Mouse (Mus musculus) forebrain, embryonic 12.5 days (tissue): ENCODE data around the gene Gnb1. TPM values are rescaled to one million over a fixed set of nuclear protein-coding genes. Genes with fewer than 3 reads are reported as not detected.

Experiments used
- ATAC-seq: fragments of 200-750 bp; cut with Nextera tagmentation; 2 replicates; pipeline ENCODE4 v1.8.0; 2017; ENCODE audit warnings: moderate TSS enrichment; ENCODE audit not compliant: low FRiP score
- H3K27ac ChIP-seq: fragments of 300-500 bp; sonication (generic); 2 replicates; pipeline ENCODE4 v1.5.1; 2016; ENCODE audit warnings: mild to moderate bottlenecking
- H3K27me3 ChIP-seq: fragments of 300-500 bp; sonication (generic); 2 replicates; pipeline ENCODE4 v1.6.1; 2016; ENCODE audit warnings: mild to moderate bottlenecking
- H3K36me3 ChIP-seq: fragments of 300-500 bp; sonication (generic); replicated peaks from 2 replicates; pipeline ENCODE4 v1.6.1; 2016; ENCODE audit warnings: mild to moderate bottlenecking
- H3K4me1 ChIP-seq: fragments of 300-500 bp; sonication (generic); 2 replicates; pipeline ENCODE4 v1.6.1; 2016
- H3K4me2 ChIP-seq: fragments of 300-500 bp; sonication (generic); 2 replicates; pipeline ENCODE4 v1.6.1; 2016; ENCODE audit warnings: mild to moderate bottlenecking, moderate library complexity
- H3K4me3 ChIP-seq: fragments of 300-500 bp; sonication (generic); replicated peaks from 2 replicates; pipeline ENCODE4 v1.5.1; 2016; ENCODE audit warnings: mild to moderate bottlenecking
- H3K9ac ChIP-seq: fragments of 300-500 bp; sonication (generic); 2 replicates; pipeline ENCODE4 v1.6.1; 2016; ENCODE audit warnings: mild to moderate bottlenecking
- H3K9me3 ChIP-seq: fragments of 300-500 bp; sonication (generic); 2 replicates; pipeline ENCODE4 v1.6.1; 2016
- WGBS: fragments of 180-500 bp; shearing (Covaris S2); methylation state at CpG from one replicate; pipeline ENCODE4 v1.1.7; 2016; 5-methylcytosine and 5-hydroxymethylcytosine counted together
- polyA plus RNA-seq: library from polyadenylated mRNA; unstranded; fragments of >200 nt; fragmentation: Nextera tagmentation; extraction: Ambion mirVana; gene quantifications from 2 replicates; pipeline ENCODE4 v1.2.1, GENCODE M21; 2016

Gene Gnb1
- polyA plus RNA-seq, 1 experiment from 2014 or later: 667 TPM

DNA sequence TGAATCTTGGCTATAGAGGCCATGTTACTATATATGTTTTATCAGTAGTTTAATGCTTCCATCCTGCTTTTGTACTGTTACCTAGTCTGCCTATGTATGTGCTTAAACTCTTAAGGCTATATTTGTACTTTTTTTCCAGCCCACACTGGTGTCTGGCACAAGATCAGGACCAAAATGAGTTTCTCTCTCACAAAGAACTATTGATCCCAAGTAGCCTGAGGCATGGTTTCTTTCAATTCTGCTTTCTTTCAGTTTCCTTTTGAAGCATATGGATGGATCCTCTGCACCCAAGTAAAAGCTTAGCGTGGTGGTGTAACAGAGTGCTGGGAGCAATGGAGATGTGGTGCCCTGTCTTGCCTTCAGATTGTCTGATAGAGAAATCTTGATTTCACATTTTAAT, 19.8 kb downstream of the Gnb1 start:
- Histone ChIP-seq H3K27me3 (no peaks in the 10 kb centered on the region), H3K4me1 (peaks cover 6% of the 10 kb centered on the region; the same call in 1 of the 2 replicates), H3K9me3 (no peaks in the 10 kb centered on the region), H3K27ac (no peak overlapping the region), H3K4me2 (no peak overlapping the region), H3K36me3 (no peaks in the 10 kb centered on the region; the same call in 1 of the 2 replicates), H3K9ac (no peak overlapping the region), H3K4me3 (no peak overlapping the region)
- ATAC-seq: no peak
- WGBS: 63% methylated on average over 1 of the region's 1 CpGs

DNA sequence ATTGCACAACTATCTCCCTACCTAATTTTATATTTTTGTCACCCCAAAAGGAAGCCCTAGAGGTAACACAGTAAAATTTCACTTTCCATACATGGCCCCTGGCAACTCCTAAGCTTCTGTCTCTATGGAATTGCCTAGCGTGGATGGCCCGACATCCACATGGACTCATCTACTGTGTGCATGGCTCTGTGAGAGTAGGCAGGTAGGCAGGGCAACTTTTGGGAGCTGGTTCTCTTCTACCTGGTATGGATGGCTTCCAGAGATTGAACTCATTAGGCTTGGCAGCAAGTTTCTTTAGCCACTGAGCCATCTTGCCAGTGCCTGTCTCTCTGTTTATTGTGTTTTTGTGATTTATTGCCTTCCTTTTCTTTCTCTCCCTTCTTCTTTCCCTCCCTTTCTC, 23.6 kb downstream of the Gnb1 start:
- ATAC-seq: no peak
- Histone ChIP-seq H3K4me2 (no peak overlapping the region), H3K27ac (no peak overlapping the region), H3K4me1 (peaks cover 6% of the 10 kb centered on the region; the same call in 1 of the 2 replicates), H3K9ac (no peak overlapping the region), H3K9me3 (no peaks in the 10 kb centered on the region), H3K36me3 (peaks cover 3% of the 10 kb centered on the region), H3K27me3 (no peaks in the 10 kb centered on the region), H3K4me3 (no peak overlapping the region)
- WGBS: 100% methylated on average over 2 of the region's 2 CpGs

DNA sequence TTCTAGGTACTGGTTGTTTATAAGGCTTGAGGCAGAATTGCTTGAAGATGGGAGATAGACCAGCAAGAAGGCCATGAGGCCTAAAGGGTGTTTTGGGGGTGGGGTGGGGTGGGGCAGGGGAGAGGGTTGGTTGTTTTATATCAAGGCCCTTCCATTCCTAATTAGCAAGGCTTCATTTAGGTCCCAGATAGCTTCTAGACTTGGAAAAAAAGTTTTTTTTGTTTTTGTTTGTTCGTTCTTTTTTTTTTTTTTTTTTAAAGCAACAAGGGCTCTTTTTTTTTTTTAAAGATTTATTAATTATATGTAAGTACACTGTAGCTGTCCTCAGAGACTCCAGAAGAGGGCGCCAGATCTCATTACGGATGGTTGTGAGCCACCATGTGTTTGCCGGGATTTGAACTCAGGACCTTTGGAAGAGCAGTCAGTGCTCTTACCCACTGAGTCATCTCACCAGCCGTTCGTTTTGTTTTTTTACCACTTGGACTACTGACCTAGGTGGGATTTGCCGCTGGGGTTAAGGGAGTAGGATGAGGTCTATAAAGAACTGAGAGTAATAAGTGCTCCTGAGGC, 26.9 kb downstream of the Gnb1 start:
- Histone ChIP-seq H3K36me3 (peaks cover 11% of the 10 kb centered on the region), H3K9ac (no peak overlapping the region)
- 87% methylated on average over 7 of the region's 7 CpGs for WGBS

DNA sequence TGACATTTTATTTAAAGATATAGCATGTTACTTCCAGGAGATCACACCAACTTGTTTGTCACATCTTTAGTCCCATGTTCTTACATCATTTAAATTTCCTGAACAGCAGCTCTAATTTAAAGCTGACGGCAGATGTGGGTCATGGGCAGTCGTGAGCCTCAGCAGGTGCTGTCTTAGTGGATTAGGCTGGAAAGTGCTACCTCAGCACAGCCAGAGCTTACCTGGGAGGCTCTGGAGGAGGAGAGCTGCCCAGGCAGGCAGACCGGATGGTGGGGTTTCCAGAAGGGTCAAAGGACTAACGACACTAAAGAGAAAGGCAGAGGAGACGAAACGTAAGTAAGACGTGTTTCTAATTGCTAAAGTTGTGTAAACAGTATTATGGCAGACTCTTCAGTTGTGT, 31.2 kb downstream of the Gnb1 start:
- no peak for ATAC-seq
- no peaks in the 10 kb centered on the region for H3K4me1 ChIP-seq
- H3K4me3 ChIP-seq: no peak overlapping the region
- H3K36me3 ChIP-seq: peaks cover 11% of the 10 kb centered on the region
- 82% methylated on average over 7 of the region's 7 CpGs for WGBS
- H3K27ac ChIP-seq: no peak overlapping the region
- H3K9ac ChIP-seq: no peak overlapping the region
- H3K9me3 ChIP-seq: no peaks in the 10 kb centered on the region
- no peak overlapping the region for H3K4me2 ChIP-seq
- H3K27me3 ChIP-seq: no peaks in the 10 kb centered on the region

More for the DNA sequence above, 26.9 kb downstream of the Gnb1 start:
- H3K4me3 ChIP-seq: no peak overlapping the region
- H3K27me3 ChIP-seq: no peaks in the 10 kb centered on the region
- no peak overlapping the region for H3K27ac ChIP-seq
- H3K4me2 ChIP-seq: no peak overlapping the region
- no peak for ATAC-seq
- H3K9me3 ChIP-seq: no peaks in the 10 kb centered on the region
- no peaks in the 10 kb centered on the region for H3K4me1 ChIP-seq

DNA sequence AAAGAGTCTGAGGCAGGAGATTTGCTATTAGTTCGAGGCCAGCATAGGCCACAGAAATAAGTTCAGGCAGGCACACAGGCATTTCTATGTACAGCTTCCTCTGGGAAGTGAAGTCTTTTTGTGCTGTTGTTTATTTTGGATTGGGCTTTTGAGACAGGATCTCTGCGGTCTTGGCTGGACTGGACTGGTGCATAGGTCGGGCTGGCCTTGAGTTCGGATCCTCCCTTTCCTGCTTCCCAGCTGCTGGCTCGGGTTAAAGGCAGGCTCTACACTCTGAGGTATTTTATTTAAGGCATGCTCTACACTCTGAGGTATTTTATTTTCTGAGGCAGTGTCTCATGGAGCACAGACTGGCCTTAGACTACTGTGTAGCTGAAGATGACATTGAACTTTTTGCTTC, 34.6 kb downstream of the Gnb1 start:
- 92% methylated on average over 5 of the region's 5 CpGs for WGBS
- no peak for ATAC-seq
- Histone ChIP-seq H3K4me1 (no peaks in the 10 kb centered on the region), H3K9ac (no peak overlapping the region), H3K4me2 (no peak overlapping the region), H3K27ac (no peak overlapping the region), H3K9me3 (no peaks in the 10 kb centered on the region), H3K4me3 (no peak overlapping the region), H3K36me3 (peaks cover 42% of the 10 kb centered on the region), H3K27me3 (no peaks in the 10 kb centered on the region)

DNA sequence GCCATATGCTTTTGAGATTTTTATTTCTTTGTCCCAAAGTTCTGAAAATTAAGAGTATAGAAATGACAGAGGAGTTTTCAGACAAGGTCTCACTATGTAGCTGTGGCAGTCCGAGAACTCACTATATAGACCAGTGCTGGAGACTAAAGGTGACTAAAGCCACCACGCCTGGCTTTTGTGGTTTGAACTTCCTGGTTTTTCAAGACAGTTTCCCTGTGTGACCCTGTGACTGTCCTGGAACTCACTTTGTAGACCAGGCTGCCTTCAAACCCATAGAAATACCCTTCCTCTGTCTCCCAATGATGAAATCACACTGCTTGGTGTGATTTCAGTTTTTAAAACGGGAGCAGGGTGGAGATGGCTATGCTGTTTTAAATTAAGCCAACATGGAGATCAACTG, 38.1 kb downstream of the Gnb1 start:
- Histone ChIP-seq H3K9me3 (no peaks in the 10 kb centered on the region), H3K27ac (no peak overlapping the region), H3K27me3 (no peaks in the 10 kb centered on the region), H3K4me1 (no peaks in the 10 kb centered on the region), H3K4me2 (no peak overlapping the region), H3K36me3 (peaks cover 61% of the 10 kb centered on the region), H3K9ac (no peak overlapping the region), H3K4me3 (no peak overlapping the region)
- ATAC-seq: no peak
- 88% methylated on average over 3 of the region's 3 CpGs for WGBS

DNA sequence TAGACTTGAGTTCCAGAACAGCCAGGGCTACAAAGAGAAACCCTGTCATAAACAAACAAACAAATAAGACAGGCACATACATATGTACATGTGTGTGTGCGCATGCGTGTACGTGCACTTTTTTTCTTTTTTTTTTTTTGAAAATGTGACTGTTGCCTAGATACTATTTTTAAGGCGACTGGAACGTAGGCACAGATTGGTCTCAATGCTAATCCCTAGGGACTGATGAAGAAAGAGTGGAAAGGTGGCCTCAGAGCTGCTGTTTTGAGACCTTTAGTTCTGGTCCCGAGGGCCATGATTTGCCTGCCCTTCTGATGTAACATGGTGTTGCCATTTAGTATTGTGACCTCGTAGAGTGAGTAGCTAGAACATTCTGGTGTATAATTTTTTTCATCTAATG, 58.8 kb downstream of the Gnb1 start:
- Histone ChIP-seq H3K27me3 (no peaks in the 10 kb centered on the region), H3K9me3 (no peaks in the 10 kb centered on the region), H3K27ac (no peak overlapping the region), H3K4me2 (no peak overlapping the region), H3K36me3 (peaks cover 75% of the 10 kb centered on the region), H3K4me1 (no peaks in the 10 kb centered on the region), H3K4me3 (no peak overlapping the region), H3K9ac (no peak overlapping the region)
- no peak for ATAC-seq
- WGBS: 95% methylated on average over 7 of the region's 7 CpGs

DNA sequence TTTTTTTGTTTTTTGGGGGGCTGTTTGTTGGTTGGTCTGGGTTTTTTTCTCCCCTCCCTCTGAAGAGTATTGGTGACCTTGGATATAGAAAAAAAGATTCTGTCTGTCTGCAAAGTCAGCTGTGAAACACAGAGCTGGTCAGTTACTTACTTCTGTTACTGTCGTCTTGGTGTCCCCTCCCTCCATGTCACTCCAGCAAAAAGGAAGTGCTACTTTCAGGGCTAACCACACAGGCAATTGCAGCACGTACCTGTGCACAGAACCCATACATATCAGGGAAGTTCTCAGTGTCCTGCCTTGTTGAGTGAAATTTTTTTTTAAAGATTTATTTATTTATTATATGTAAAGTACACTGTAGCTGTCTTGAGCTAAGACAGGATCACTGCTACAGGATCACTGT, 59.3 kb downstream of the Gnb1 start:
- H3K9ac ChIP-seq: no peak overlapping the region
- no peaks in the 10 kb centered on the region for H3K27me3 ChIP-seq
- no peak for ATAC-seq
- no peak overlapping the region for H3K4me3 ChIP-seq
- no peak overlapping the region for H3K27ac ChIP-seq
- no peaks in the 10 kb centered on the region for H3K4me1 ChIP-seq
- WGBS: 94% methylated on average over 2 of the region's 2 CpGs
- no peak overlapping the region for H3K4me2 ChIP-seq
- H3K36me3 ChIP-seq: peaks cover 76% of the 10 kb centered on the region
- no peaks in the 10 kb centered on the region for H3K9me3 ChIP-seq

DNA sequence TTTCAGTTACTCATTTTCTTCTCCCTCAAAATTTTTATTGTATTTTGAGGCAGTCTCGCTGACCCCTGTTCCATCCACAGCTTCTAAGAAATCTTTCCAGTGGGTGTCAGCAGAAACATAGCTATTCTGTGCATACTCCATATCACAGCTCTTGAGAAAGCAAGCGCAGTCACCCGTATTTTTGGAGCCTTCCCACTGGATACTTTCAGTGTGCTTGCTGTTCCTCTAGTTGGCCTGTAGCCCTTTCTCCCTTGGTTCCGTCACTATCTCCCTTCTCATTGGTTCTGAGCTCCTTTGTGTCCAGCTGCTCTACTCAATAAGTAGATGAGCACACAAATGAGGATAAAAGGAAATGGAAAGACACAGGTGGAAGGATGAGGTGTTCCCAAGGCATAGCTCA, 59.9 kb downstream of the Gnb1 start:
- Histone ChIP-seq H3K9ac (no peak overlapping the region), H3K9me3 (no peaks in the 10 kb centered on the region), H3K36me3 (peaks cover 76% of the 10 kb centered on the region), H3K4me3 (no peak overlapping the region), H3K4me2 (no peak overlapping the region), H3K4me1 (no peaks in the 10 kb centered on the region), H3K27ac (no peak overlapping the region), H3K27me3 (no peaks in the 10 kb centered on the region)
- no peak for ATAC-seq
- 94% methylated on average over 4 of the region's 4 CpGs for WGBS

DNA sequence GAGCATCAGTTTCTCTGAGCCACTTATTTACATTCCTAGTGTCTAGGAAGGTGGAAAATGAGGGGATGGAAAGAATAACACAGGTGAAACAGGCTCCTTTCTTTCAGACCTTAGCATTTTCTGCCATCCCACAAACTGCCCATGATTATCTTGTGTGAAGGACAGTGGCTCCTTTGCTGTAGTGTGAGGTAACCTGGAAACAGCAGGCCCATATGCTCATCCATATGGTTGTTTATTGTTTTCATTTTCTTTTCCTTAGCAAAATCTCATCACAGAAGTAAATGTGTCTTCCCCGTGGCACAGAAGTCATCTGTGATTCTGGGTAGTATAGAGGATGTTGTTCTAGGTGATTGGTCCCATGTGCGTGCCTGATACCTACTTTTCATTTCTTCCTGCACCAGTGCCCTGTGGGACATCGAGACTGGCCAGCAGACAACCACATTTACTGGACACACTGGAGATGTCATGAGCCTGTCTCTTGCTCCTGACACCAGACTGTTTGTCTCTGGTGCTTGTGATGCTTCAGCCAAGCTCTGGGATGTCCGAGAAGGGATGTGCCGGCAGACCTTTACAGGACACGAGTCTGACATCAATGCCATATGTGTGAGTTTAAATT, 61.9 kb downstream of the Gnb1 start:
- H3K4me2 ChIP-seq: no peak overlapping the region
- H3K27ac ChIP-seq: no peak overlapping the region
- H3K27me3 ChIP-seq: no peaks in the 10 kb centered on the region
- no peaks in the 10 kb centered on the region for H3K9me3 ChIP-seq
- no peaks in the 10 kb centered on the region for H3K4me1 ChIP-seq
- no peak overlapping the region for H3K4me3 ChIP-seq
- H3K36me3 ChIP-seq: peaks cover 89% of the 10 kb centered on the region
- ATAC-seq: no peak
- H3K9ac ChIP-seq: no peak overlapping the region
- 93% methylated on average over 6 of the region's 6 CpGs for WGBS

DNA sequence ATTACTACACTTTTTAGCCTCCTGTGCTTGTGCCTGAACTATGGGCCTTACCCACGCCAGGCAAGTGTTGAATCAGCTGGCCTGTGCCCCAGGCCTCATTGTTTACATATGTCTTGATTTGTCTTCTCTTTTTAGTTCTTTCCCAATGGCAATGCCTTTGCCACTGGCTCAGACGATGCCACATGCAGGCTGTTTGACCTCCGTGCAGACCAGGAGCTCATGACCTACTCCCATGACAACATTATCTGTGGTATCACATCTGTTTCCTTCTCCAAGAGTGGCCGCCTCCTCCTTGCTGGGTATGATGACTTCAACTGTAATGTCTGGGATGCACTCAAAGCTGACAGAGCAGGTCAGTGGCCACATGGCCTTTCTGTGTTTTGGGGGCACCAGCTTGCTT, 63.7 kb downstream of the Gnb1 start:
- H3K27ac ChIP-seq: no peak overlapping the region
- no peaks in the 10 kb centered on the region for H3K9me3 ChIP-seq
- H3K9ac ChIP-seq: no peak overlapping the region
- no peak overlapping the region for H3K4me2 ChIP-seq
- no peaks in the 10 kb centered on the region for H3K4me1 ChIP-seq
- no peaks in the 10 kb centered on the region for H3K27me3 ChIP-seq
- WGBS: 84% methylated on average over 4 of the region's 4 CpGs
- H3K4me3 ChIP-seq: no peak overlapping the region
- ATAC-seq: no peak
- H3K36me3 ChIP-seq: peaks cover 91% of the 10 kb centered on the region

DNA sequence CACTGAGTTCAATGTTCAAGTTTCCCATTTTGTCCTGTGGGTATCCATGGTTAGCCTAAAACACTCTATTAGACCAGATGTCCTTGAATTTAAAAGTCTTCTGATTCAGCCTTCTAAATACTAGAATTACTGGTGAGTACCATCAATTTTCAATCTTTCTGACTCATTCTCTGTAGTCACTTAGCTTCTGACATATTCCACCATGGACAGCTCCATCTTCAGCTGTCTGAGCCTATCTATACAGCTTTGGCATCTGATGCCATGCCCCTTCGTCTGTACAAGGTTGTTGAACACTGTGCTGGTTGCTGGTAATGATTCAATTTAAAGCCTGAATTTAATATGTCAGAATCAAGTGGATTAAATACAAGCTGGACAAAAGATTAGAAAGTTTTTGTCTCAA, 64.3 kb downstream of the Gnb1 start:
- Histone ChIP-seq H3K4me2 (no peak overlapping the region), H3K27ac (no peak overlapping the region), H3K4me1 (no peaks in the 10 kb centered on the region), H3K27me3 (no peaks in the 10 kb centered on the region), H3K9me3 (no peaks in the 10 kb centered on the region), H3K9ac (no peak overlapping the region), H3K4me3 (no peak overlapping the region), H3K36me3 (peaks cover 96% of the 10 kb centered on the region)
- WGBS: 64% methylated on average over 1 of the region's 1 CpGs
- no peak for ATAC-seq

DNA sequence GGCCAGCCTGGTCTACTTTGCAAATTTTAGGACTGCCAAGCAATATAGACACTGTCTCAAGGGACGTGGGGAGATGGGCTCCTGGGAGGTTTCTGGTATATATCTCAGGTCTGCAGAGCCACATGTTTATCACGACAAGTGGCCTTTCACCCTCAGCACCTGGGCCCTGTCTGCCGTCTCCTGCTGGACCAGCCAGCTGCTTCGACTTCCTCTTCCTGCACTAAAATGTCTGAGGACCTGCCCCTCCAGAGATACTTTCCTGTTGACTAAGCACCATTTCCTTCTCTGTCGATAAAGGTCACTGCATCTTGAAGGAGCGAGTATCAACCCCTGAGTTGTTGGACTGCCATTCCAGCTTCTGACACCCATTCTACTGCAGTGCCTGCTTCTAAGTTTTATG, 68.3 kb downstream of the Gnb1 start:
- ATAC-seq: no peak
- Histone ChIP-seq H3K4me2 (no peak overlapping the region), H3K36me3 (peaks cover 66% of the 10 kb centered on the region), H3K9ac (no peak overlapping the region), H3K4me3 (no peak overlapping the region), H3K27ac (no peak overlapping the region), H3K9me3 (no peaks in the 10 kb centered on the region), H3K4me1 (peaks cover 25% of the 10 kb centered on the region), H3K27me3 (no peaks in the 10 kb centered on the region)
- WGBS: 83% methylated on average over 6 of the region's 6 CpGs
